Mouse (Mus musculus) gastrocnemius, adult 2 months (tissue): Measurements from ENCODE around the gene Ticrr. TPM values are rescaled to one million over a fixed set of nuclear protein-coding genes. Genes with fewer than 3 reads are reported as not detected.

Source experiments
- DNase-seq: peaks from one replicate; pipeline ENCODE4 v3.0.0; 2022
- H3K27ac ChIP-seq: fragments of 200-600 bp; 2 replicates; pipeline ENCODE4 v1.8.1; 2022; ENCODE audit warnings: mild to moderate bottlenecking
- H3K4me3 ChIP-seq: fragments of 200-600 bp; 2 replicates; pipeline ENCODE4 v1.8.1; 2022; ENCODE audit warnings: mild to moderate bottlenecking, moderate library complexity
- CTCF ChIP-seq: fragments of 200-600 bp; IDR thresholded peaks from 2 replicates; pipeline ENCODE4 v1.8.1; 2022; ENCODE audit warnings: antibody characterized with exemption, mild to moderate bottlenecking, moderate library complexity
- intact Hi-C: fragments of 180-260 bp; cut with DNase I; formaldehyde crosslinking; loops from one replicate; pipeline ENCODE4 v1.15.1; 2025
- long read RNA-seq, 2 experiments: library from polyadenylated mRNA; stranded (forward); transcript quantifications; one replicate each; pipeline ENCODE4 v2.0.0; 2021
- total RNA-seq, 2 experiments: library from RNA; stranded (reverse); gene quantifications; 2 replicates each; pipeline ENCODE4 v1.2.3; 2021

The Ticrr gene
- not detected for total RNA-seq
- long read RNA-seq, experiment 1: 0 reads
- long read RNA-seq, experiment 2: 0 reads

DNA sequence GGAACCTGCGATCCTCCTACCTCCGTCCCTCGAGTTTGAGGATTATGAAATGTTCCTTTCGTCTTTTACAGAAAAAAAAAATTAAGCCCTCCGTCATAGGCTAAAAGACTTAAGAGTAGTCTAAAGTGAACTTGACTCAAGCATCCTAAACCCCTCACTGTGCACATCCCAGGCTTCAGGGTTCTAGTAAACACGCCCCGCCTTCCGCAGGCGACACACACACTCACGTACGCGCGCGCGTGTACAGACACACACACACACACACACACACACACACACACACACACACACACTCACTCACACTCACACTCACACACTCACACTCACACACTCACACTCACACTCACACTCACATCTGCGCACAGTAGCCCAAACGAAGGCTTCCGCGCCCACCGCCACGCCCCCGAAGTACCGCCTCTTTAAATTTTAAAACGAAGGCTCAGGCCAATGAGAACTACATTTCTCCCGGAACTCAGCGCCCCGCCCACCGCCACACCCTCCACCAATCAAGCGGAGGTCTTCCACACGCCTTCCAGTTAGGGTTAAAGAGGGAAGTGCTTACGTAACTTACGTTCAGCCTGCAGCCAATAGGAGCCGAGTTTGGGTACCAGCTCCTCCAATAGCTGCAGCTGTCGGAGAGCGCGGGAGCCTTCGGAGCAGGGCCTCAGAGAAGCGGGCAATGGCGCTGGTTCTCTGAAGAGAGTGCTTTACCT lies at the start of gene Ticrr:
Gene Ticrr, plus strand, starts transcription at position 619 of the 713 bp plus-strand sequence.
- no peak for TF ChIP-seq CTCF
- Histone ChIP-seq H3K27ac (no peak within 1 kb of the TSS), H3K4me3 (peak within 1 kb of the TSS; percentile 75)
- peak; percentile 96 for DNase-seq
- intact Hi-C loops: loop anchor here (5.0 kb wide), 1 partner anchor 53 kb away; no protein-coding TSS in a partner anchor

DNA sequence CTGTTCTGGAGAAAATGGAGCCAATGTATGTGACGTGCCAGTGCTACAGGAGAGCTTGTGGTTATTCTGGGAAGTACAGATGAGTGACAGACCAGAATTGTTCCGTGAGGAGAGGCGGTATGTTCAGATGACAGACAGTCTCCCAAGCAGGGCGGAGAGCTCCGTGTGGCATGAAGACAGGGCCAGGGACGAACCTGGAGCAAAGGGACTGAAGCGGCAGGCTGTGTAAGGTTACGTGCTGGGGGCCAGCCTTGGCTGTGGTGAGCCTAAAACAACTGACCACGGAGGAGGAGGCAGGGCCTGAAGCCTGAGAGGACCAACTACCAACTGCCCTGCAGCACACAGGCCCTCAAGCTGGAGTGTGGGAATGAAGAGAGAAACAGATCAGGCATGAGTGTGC lies 48.1 kb upstream of the Ticrr start:
- peak; percentile 67 for DNase-seq
- no peak for TF ChIP-seq CTCF
- H3K4me3 ChIP-seq: no peak overlapping the region
- H3K27ac ChIP-seq: no peak overlapping the region
- intact Hi-C loops: loop anchor here (1.0 to 2.0 kb wide), 2 partner anchors 37 to 116 kb away; no protein-coding TSS in a partner anchor

DNA sequence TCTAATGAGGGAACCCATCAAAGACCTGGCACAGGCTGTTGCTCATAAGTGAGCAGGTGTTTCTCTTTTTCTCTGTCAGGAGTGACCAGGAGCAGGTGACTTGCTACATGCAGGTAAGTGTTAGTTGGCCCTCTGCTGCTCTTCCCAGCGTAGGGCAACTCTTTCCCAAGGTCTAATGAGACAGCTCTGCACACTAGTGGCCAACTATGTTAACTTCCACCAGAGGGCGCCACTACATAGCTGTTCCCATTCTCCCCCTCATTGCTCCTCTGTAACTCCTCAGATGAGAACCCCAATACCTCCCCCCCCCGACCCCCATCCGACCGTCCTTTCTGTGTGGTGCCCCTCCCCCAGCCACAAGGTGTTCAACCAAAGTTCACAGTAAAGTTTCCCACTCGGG lies 47.2 kb upstream of the Ticrr start:
- no peak overlapping the region for H3K27ac ChIP-seq
- no peak overlapping the region for H3K4me3 ChIP-seq
- peak; percentile 71 for TF ChIP-seq CTCF
- intact Hi-C loops: loop anchor here (1.0 to 2.0 kb wide), 2 partner anchors 36 to 116 kb away; no protein-coding TSS in a partner anchor
- peak; percentile 45 for DNase-seq

DNA sequence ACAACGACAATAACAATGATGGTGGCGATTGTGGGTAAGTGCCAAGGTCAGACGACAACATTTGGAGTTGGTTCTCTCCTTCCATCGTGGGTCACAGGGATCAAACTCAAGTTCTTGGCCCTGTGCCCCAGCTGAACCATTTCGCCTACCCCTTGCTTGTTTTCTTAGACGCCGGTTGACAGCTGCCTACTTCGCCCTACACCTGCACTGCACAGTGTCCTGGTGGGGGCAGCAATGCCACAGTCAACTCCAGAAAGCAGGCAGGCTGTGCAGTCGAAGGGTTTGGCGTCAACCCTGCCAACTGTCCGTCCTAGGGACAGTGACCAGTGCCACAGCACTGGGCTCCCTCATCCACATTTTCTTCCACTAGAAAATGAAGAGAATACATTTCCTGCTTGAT lies 46.7 kb upstream of the Ticrr start:
- no peak overlapping the region for H3K4me3 ChIP-seq
- no peak for TF ChIP-seq CTCF
- intact Hi-C loops: loop anchor here (2.0 kb wide), 1 partner anchor 35 kb away; no protein-coding TSS in a partner anchor
- H3K27ac ChIP-seq: no peak overlapping the region
- no peak for DNase-seq

DNA sequence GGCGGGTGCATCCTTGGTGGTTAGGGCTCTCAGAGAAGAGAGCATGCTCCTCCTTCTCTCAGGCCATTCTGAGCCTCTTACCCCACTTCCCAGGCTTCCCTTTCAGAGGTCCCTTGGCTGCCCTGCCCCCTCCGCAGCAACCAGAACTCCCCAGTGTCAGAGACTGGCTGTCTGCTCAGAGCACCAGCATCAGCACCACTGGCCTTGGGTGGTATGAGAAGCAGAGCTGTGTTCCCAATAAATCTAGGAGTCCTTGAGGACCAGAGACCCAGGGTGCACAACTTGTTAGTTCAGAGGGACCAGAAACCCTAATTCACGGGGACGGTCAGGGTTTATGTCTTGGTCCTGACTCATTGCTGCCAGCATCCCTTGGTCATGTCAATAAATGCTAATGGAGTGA lies 45.0 kb upstream of the Ticrr start:
- H3K4me3 ChIP-seq: no peak overlapping the region
- intact Hi-C loops: no loop called here
- no peak for TF ChIP-seq CTCF

DNA sequence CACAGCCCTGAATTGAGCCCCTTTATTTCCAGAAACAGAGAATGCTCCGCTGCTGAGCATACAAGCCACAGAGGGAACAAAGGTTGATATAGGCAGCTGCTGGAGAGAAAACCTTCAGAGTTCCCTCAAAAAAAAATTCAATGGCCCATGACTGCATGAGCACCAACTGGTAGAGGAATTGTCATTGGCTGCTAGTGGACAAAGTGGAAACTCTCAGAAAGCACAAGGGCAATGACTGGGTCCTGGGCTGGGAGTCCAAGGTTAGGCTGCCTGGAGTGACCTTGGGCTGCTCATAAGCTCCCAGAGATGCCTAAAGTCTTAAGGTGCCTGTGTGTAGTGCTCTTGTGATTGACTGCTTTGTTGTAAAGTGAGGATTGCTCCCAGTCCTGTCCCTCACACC lies 44.1 kb upstream of the Ticrr start:
- no peak for TF ChIP-seq CTCF
- intact Hi-C loops: no loop called here
- Histone ChIP-seq H3K4me3 (no peak overlapping the region), H3K27ac (no peak overlapping the region)
- no peak for DNase-seq

More for the DNA sequence above, 45.0 kb upstream of the Ticrr start:
- DNase-seq: no peak
- no peak overlapping the region for H3K27ac ChIP-seq

DNA sequence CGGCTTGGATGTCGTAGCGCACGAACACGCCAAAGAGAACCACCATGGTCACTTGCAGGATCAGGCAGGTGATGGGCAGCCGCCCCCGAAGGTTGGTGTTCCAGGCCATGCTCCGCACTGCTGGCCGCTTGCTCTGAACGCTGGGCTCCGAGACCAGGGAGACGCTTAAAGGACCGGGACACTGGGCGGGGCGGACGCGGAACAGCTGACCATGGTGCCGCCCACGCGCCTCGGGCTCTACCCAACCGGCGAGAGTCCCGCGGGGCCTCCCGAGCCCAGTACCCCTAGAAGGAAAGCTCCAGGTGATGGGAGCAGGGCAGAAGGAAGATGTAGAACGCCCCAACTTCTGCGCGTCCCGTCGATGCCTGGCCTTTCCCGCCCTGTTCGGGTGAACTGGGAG lies 42.6 kb upstream of the Ticrr start, which contains the start of gene Rhcg:
Gene Rhcg, minus strand, starts transcription at position 240 of the 400 bp plus-strand sequence.
- TF ChIP-seq CTCF: no peak
- intact Hi-C loops: no loop called here
- no peak for DNase-seq
- Histone ChIP-seq H3K27ac (no peak within 1 kb of the TSS), H3K4me3 (no peak within 1 kb of the TSS)

DNA sequence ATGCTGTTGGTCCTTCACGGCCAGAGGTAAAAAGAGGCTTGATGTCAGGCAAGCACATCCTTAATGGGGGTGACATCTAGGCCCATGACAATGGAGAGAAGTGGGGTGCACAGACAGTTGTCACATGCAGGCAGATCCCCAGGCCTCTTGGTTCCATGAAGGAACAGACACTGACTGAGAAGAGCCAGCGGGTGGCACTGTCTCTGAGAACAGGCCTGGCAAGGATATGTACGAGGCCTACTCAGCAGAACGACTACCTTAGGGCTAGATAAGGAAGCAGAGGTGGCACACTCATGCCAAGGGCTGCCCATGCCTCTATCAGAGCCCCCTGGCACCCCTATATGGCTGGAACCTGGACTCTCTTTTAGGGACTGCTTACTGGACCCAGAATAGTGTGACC lies 40.5 kb upstream of the Ticrr start:
- no peak for DNase-seq
- no peak for TF ChIP-seq CTCF
- intact Hi-C loops: no loop called here
- H3K4me3 ChIP-seq: no peak overlapping the region
- H3K27ac ChIP-seq: no peak overlapping the region

DNA sequence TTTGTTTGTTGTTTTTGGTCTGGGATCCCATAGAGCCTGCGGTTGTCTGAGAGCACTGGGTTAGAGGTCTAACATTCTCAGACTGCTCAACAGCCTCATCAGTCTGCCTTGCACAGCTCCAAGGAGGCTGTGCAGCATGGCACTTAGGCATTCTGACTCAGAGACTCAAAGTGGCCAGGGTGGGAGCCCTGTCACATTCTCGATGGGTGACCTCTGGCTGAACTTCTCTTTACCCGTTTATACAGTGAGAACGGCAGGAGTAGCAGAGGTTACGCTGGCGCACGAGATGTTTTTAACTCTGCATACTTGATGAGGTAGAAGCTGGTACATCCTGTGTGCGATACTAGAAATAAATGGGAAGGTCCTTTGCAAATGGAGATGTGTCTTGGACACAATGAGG lies 36.9 kb upstream of the Ticrr start:
- no peak overlapping the region for H3K4me3 ChIP-seq
- intact Hi-C loops: no loop called here
- no peak for TF ChIP-seq CTCF

DNA sequence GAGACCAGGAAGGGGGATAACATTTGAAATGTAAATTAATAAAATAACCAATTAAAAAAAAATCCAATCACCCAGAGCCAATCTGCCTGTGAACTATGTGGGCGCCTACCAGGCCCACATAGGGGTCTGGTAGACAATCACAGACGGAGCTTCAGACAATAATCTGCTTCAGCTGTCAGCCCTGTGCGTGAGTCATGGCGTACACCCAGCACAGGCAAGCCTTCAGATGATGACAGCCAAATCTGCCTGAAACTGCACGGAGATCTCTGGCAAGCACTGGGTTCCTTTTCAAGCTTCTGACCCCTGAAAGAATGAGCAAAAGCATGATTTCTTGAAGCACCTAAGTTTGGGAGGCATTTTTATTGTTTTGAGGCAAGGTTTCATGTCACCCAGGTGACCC lies 33.8 kb upstream of the Ticrr start:
- H3K4me3 ChIP-seq: no peak overlapping the region
- H3K27ac ChIP-seq: no peak overlapping the region
- intact Hi-C loops: no loop called here
- TF ChIP-seq CTCF: no peak
- DNase-seq: no peak

More for the DNA sequence above, 36.9 kb upstream of the Ticrr start:
- no peak overlapping the region for H3K27ac ChIP-seq
- DNase-seq: no peak

DNA sequence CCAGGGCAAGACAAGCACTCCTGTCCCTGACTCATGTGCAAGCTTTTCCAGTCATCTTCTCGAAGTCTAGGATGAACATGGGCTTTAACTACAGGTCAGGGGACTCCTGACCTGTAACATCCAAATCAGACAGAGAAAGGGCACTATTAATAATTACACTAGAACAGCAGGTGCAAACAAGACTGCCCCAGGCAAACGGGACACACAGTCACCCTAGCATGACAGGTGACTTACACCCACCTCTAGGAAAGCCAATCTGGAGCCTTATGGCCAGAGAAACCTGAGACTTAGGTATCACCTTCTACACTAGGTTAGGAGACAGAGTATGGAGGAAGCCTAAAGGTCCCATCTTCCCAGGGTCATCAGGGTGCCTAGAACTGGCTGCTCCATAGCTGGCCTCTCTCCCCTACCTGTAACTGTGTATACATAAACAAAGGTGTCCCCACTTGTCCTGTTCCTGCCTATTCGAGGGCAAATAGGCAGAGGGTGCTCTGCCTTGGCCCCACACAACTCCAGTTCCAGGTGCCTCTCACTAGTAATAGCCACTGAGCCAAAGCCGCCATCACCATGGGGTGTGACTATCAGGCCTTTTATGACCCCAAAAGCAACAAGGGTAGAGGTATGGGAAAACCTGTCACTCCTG lies 31.6 kb upstream of the Ticrr start:
- no peak overlapping the region for H3K27ac ChIP-seq
- TF ChIP-seq CTCF: no peak
- H3K4me3 ChIP-seq: no peak overlapping the region
- DNase-seq: no peak
- intact Hi-C loops: no loop called here

DNA sequence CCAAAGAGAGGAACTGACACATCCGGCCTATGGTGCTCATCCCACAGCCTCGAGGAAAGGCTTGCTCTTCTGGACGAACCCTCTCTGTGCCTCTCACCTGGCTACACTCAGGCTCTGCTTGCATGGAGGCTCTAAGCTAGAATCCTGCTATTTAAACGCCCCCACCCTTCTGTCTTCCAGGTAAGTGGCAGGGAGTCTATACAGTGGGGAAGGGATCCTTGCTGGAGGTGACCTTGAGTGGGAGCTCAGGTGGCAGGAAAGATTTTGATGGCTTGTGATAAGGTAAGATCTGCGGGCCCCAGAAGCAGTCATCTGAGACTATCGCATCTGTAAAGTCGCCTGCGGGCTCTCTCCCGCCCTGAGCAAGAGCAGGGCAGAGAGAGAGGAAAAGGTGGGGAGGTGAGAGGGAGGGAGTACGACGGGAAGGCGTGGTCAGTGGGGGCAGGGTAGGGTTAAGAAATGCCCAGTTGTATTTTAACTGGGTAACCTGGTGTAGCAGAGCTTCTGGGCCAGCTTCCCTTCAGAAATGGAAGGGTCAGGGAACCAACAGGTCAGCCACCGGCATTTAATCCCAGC lies 28.1 kb upstream of the Ticrr start:
- intact Hi-C loops: no loop called here
- TF ChIP-seq CTCF: no peak
- no peak for DNase-seq
- Histone ChIP-seq H3K27ac (no peak overlapping the region), H3K4me3 (no peak overlapping the region)

DNA sequence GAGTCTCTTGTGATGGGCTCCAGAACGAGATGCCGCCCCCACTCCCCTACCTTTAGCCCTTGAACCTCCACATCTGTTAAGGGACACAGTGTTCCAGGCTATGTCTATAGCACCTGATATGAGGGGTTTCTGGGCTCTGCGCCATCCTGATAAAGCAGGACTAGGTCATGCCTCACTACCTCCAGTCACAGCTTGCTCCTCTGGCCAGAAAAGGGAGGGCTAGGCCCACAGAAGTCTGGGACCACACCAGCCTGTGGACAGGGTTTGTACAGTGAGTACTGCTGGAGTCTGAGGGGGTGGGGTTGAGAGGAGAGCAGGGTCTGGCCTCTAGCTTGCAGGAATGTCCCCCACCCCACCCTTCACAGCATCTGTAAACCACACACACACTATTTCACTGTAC lies 12.8 kb upstream of the Ticrr start:
- TF ChIP-seq CTCF: no peak
- no peak overlapping the region for H3K4me3 ChIP-seq
- intact Hi-C loops: no loop called here
- no peak overlapping the region for H3K27ac ChIP-seq
- DNase-seq: no peak
